In genomic region chr13:56197473-56198266, GRCm38 (mm10) we compare ENCODE assay signal across 8 mouse cellular contexts. TPM values are rescaled to one million over a fixed set of nuclear protein-coding genes. Genes with fewer than 3 reads are reported as not detected.
A peak's percentile ranks its signal among the peaks of the same experiment; 100 is the strongest.
DNase-seq lines count a peak whose midpoint lies in the region; ATAC-seq and TF ChIP-seq lines count a peak whose summit lies in the region.

No protein-coding gene starts in this region.

- TF ChIP-seq CTCF in left cerebral cortex, adult 2 months (IDR thresholded peaks at IDR 0.05) = no peak; the same call in none of the 2 replicates

- DNase-seq in T-cell, adult 2 months (ENCODE audit: low spot score) = peak; percentile 86
- DNase-seq in cerebellum, postnatal 10 days = peak; percentile 95 to 98
- peak; percentile 75 to 83 for DNase-seq in frontal cortex, postnatal 14 days (ENCODE audit: low spot score in 2 of 2)
- peak; percentile 97 for DNase-seq in hindlimb bud, embryonic 11.5 days (ENCODE audit: extremely low spot score, low read depth, low spot score)
- peak; percentile 84 to 90 for DNase-seq in left cerebral cortex, adult 2 months (ENCODE audit: extremely low spot score in 1 of 2, low spot score in 2 of 2)
- DNase-seq in right cerebral cortex, postnatal 25 days = peak; percentile 86
- peak; percentile 81 to 82 for DNase-seq in urinary bladder, postnatal 36 days (ENCODE audit: low spot score in 2 of 2)

- H3K4me3 ChIP-seq in left cerebral cortex, adult 2 months = peak overlapping the region; percentile 27

- H3K27ac ChIP-seq in left cerebral cortex, adult 2 months = peak overlapping the region; percentile 64

- peak; percentile 96 for ATAC-seq in megakaryocyte-erythroid progenitor cell, adult 5-6 weeks (replicated peaks; ENCODE audit: low FRiP score, low TSS enrichment, poor library complexity, severe bottlenecking)

- intact Hi-C loops in left cerebral cortex, adult 2 months (cut with DNase I) = loop anchor here (1.0 kb wide), 2 partner anchors 69 to 232 kb away; no protein-coding TSS in a partner anchor

RNA-seq across cellular contexts. Expression of gene Tifab, which starts 19.0 kb away (rescaled TPM):
- 1 to 10 TPM; 1.7 to 2.0 TPM for total RNA-seq in left cerebral cortex, adult 2 months (2021)
- 3.1 TPM in 1 of 2 replicates, not detected in the other for total RNA-seq in megakaryocyte-erythroid progenitor cell, adult 5-6 weeks (2014; fragmentation: Nextera tagmentation)
- 0.23 and 0.56 TPM in 2 replicates for total RNA-seq in megakaryocyte-erythroid progenitor cell, adult 5-6 weeks (2017)

RNA-seq across cellular contexts. Expression of gene Neurog1, which starts 54.3 kb away (rescaled TPM):
- total RNA-seq in left cerebral cortex, adult 2 months (2021) = not detected
- not detected in 2 replicates for total RNA-seq in megakaryocyte-erythroid progenitor cell, adult 5-6 weeks (2014; fragmentation: Nextera tagmentation)
- not detected in 2 replicates for total RNA-seq in megakaryocyte-erythroid progenitor cell, adult 5-6 weeks (2017)

Comparison
In these comparisons a context has a peak if more than half of its experiments do, and no peak if none do; other contexts are left out.
1. Peak in every context shown above with its lines: DNase-seq, ATAC-seq, H3K4me3 ChIP-seq and H3K27ac ChIP-seq.